22 mouse cellular contexts compared by ENCODE assay signal in the genomic region with DNA sequence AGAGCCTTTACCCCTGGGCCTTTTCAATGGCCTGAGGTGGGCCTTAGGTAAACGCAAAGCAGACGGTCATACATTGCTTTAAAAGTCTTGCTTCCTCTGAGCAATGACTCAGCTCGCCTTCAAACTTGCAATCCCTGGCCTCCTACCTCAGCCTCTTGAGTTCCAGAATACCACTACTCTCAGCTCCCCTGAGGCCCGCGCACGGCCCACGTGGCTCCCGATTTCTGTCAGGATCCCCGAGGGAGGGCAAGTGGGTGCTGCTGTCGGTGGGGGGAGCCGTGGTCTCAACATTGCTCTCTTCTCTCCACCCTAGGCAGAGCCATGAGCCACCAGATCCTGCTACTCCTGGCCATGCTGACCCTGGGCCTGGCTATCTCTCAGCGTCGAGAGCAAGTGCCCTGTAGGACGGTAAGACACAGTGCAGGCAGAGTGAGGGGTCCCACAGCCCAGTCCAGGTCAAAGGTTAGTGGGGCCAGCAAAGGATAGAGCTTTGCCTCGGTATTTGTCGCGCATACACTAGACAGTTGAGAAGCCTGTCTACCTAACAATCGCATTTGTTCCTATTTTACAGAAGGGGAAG. TPM values are rescaled to one million over a fixed set of nuclear protein-coding genes. Genes with fewer than 3 reads are reported as not detected.
DNase-seq lines count a peak whose midpoint lies in the region; TF ChIP-seq lines count a peak whose summit lies in the region.
"Had no signal": no experiment of that assay in that cellular context is flagged by ENCODE, and none has a peak within 500 bp of the region (broad histone marks: within the 10 kb centered on the region; RNA-seq: fewer than 3 reads in every experiment).

No protein-coding gene starts in this region.

- H3K79me2 ChIP-seq in liver, adult 2 months (ENCODE audit: control insufficient read depth, insufficient read depth, low read length): peaks cover 5% of the 10 kb centered on the region; the same call in 1 of the 2 replicates
- no peaks in the 10 kb centered on the region for H3K79me2 ChIP-seq in CH12.LX (replicated peaks; ENCODE audit: control insufficient read depth, extremely low read depth, insufficient read depth, poor library complexity, severe bottlenecking)

- peak overlapping the region; percentile 59 for H3K27ac ChIP-seq in liver, adult 2 months (replicated peaks; ENCODE audit: insufficient read depth, low read depth, low read length)
- peak overlapping the region; percentile 45; the same call in 1 of the 2 replicates for H3K27ac ChIP-seq in CH12.LX (ENCODE audit: insufficient read depth, low read depth)
- peak overlapping the region; percentile 50 for H3K27ac ChIP-seq in limb, embryonic 10.5 days
- H3K27ac ChIP-seq: heart, embryonic 15.5 days; liver, embryonic 14.5 days; macrophage had no signal

- dilution Hi-C loops in CH12.LX (cut with MboI; ENCODE audit: extremely low pct_ligation_motif_present, extremely low pct_unique_long_range_greater_than_20kb, low sequenced_read_pairs): no loop called here

- in situ Hi-C loops in CH12.LX (cut with MboI; ENCODE audit: low pct_ligation_motif_present, low pct_unique_long_range_greater_than_20kb, low sequenced_read_pairs): no loop called here

- peaks cover 3% of the 10 kb centered on the region; the same call in 1 of the 2 replicates for H3K27me3 ChIP-seq in liver, adult 2 months (ENCODE audit: control insufficient read depth, insufficient read depth, low read length)
- no peaks in the 10 kb centered on the region for H3K27me3 ChIP-seq in CH12.LX (replicated peaks)
- H3K27me3 ChIP-seq in limb, embryonic 10.5 days (ENCODE audit: low read depth, poor library complexity, severe bottlenecking): peaks cover 36% of the 10 kb centered on the region
- H3K27me3 ChIP-seq: Patski had no signal

- TF ChIP-seq EP300 in CH12.LX (IDR thresholded peaks at IDR 0.05; ENCODE audit: low read length): peak; percentile 50; the same call in 1 of the 2 replicates

- DNase-seq in heart, adult 11 months: peak; percentile 93
- DNase-seq in heart, postnatal 4 days: no peak
- DNase-seq in liver, adult 2 months (ENCODE audit: extremely low read depth, low read depth, low spot score): no peak
- no peak for DNase-seq in liver
- DNase-seq in CH12.LX (ENCODE audit: extremely low read depth): peak; percentile 68
- no peak for DNase-seq in limb, embryonic 10.5 days (ENCODE audit: low spot score)
- DNase-seq in adrenal gland, postnatal 10 days: no peak
- no peak for DNase-seq in embryo, embryonic 10 days (ENCODE audit: low spot score)
- DNase-seq: B cell, adult 2 months; cerebellum, adult 8-10 months; gastrocnemius, postnatal 25 days had no signal

- no peak for TF ChIP-seq POLR2A in liver, adult 2 months (IDR thresholded peaks at IDR 0.05; ENCODE audit: extremely low read depth, insufficient read depth, low read length)
- no peak for TF ChIP-seq POLR2A in CH12.LX (IDR thresholded peaks at IDR 0.05; ENCODE audit: low read depth, low read length)

- peak; percentile 44 for TF ChIP-seq RAD21 in CH12.LX (IDR thresholded peaks at IDR 0.05; ENCODE audit: low read depth, low read length)

- peak overlapping the region; percentile 2; the same call in 1 of the 2 replicates for H3K4me3 ChIP-seq in liver, adult 2 months (ENCODE audit: insufficient read depth, low read depth, low read length)
- no peak overlapping the region for H3K4me3 ChIP-seq in CH12.LX (replicated peaks in 1 of 3; ENCODE audit: low read depth in 2 of 3, low read length in 2 of 3, poor library complexity in 1 of 3)
- H3K4me3 ChIP-seq in limb, embryonic 10.5 days: no peak overlapping the region
- H3K4me3 ChIP-seq: heart, embryonic 15.5 days had no signal

- WGBS in liver, adult 2 months: 63% methylated on average over 18 of the region's 18 CpGs
- WGBS in limb, embryonic 10.5 days: 72% methylated on average over 18 of the region's 18 CpGs

- H3K9ac ChIP-seq in liver, adult 2 months (ENCODE audit: low read depth, low read length): peak overlapping the region; percentile 17
- no peak overlapping the region for H3K9ac ChIP-seq in CH12.LX (ENCODE audit: insufficient read depth, low read depth)
- H3K9ac ChIP-seq: heart, embryonic 15.5 days; liver, embryonic 14.5 days had no signal

- peak overlapping the region; percentile 23; the same call in 1 of the 2 replicates for H3K4me2 ChIP-seq in CH12.LX (ENCODE audit: insufficient read depth, low read depth, poor library complexity, severe bottlenecking)

- no peaks in the 10 kb centered on the region for H3K36me3 ChIP-seq in liver, adult 2 months (ENCODE audit: control insufficient read depth, insufficient read depth, low read length)
- peaks cover 33 to 52% of the 10 kb centered on the region in 2 experiments for H3K36me3 ChIP-seq in CH12.LX (replicated peaks in 1 of 2; ENCODE audit: control insufficient read depth in 1 of 2, insufficient read depth in 1 of 2, low read length in 1 of 2)
- no peaks in the 10 kb centered on the region for H3K36me3 ChIP-seq in limb, embryonic 10.5 days
- H3K36me3 ChIP-seq: heart, embryonic 15.5 days had no signal

- no peaks in the 10 kb centered on the region for H3K9me3 ChIP-seq in CH12.LX (replicated peaks; ENCODE audit: low read length)
- H3K9me3 ChIP-seq in limb, embryonic 10.5 days (replicated peaks): no peaks in the 10 kb centered on the region
- H3K9me3 ChIP-seq: heart, embryonic 15.5 days had no signal

- 0 out of 2 replicates have a peak, but pooled peaks cover 4% of the 10 kb centered on the region for H3K4me1 ChIP-seq in liver, adult 2 months (ENCODE audit: control insufficient read depth, insufficient read depth, low read length)
- H3K4me1 ChIP-seq in CH12.LX (ENCODE audit: control insufficient read depth in 1 of 2, insufficient read depth in 2 of 2): peaks cover 27 to 59% of the 10 kb centered on the region in 2 experiments
- peaks cover 68% of the 10 kb centered on the region for H3K4me1 ChIP-seq in limb, embryonic 10.5 days

- TF ChIP-seq CTCF in liver, adult 2 months (IDR thresholded peaks at IDR 0.05; ENCODE audit: low read depth, low read length): no peak
- peak in 1 of 2 experiments; percentile 49; a peak in 2 of 4 replicates for TF ChIP-seq CTCF in CH12.LX (conservative IDR thresholded peaks at IDR 0.05 in 1 of 2, IDR thresholded peaks at IDR 0.05 in 1 of 2; ENCODE audit: low read depth in 2 of 2, low read length in 2 of 2)

TF ChIP-seq in CH12.LX, 34 proteins besides CTCF, POLR2A, EP300 and RAD21 (continues in another document):
- peak; percentile 81 for TF ChIP-seq MYC (IDR thresholded peaks at IDR 0.05; ENCODE audit: low read depth, low read length)
- peak; percentile 41; the same call in 1 of the 2 replicates for TF ChIP-seq CHD2 (IDR thresholded peaks at IDR 0.05; ENCODE audit: low read length)
- TF ChIP-seq PAX5 (IDR thresholded peaks at IDR 0.05; ENCODE audit: low read length): no peak
- 0 out of 2 replicates have a peak, but pooled peaks have one; percentile 35 for TF ChIP-seq NELFE (IDR thresholded peaks at IDR 0.05; ENCODE audit: low read depth, low read length)
- no peak for TF ChIP-seq ZKSCAN1 (IDR thresholded peaks at IDR 0.05; ENCODE audit: borderline replicate concordance, low read depth, low read length)
- no peak for TF ChIP-seq UBTF (IDR thresholded peaks at IDR 0.05; ENCODE audit: low read depth, low read length)
- TF ChIP-seq MXI1 (IDR thresholded peaks at IDR 0.05; ENCODE audit: low read depth, low read length): peak; percentile 88
- peak; percentile 54 for TF ChIP-seq BHLHE40 (IDR thresholded peaks at IDR 0.05; ENCODE audit: low read depth, low read length)
- TF ChIP-seq RCOR1 (conservative IDR thresholded peaks at IDR 0.05; ENCODE audit: low read depth, low read length): no peak
- TF ChIP-seq HCFC1 (IDR thresholded peaks at IDR 0.05; ENCODE audit: low read depth, low read length): 0 out of 2 replicates have a peak, but pooled peaks have one; percentile 25
- TF ChIP-seq KAT2A (IDR thresholded peaks at IDR 0.05; ENCODE audit: insufficient replicate concordance, low read length): 0 out of 2 replicates have a peak, but pooled peaks have one; percentile 62
- TF ChIP-seq SMC3 (IDR thresholded peaks at IDR 0.05; ENCODE audit: low read depth, low read length): peak; percentile 47
- TF ChIP-seq E2F4 (IDR thresholded peaks at IDR 0.05; ENCODE audit: insufficient replicate concordance, low read depth, low read length): no peak
- TF ChIP-seq MEF2A (IDR thresholded peaks at IDR 0.05; ENCODE audit: borderline replicate concordance, low read depth, low read length): peak; percentile 58
- TF ChIP-seq MAFK (IDR thresholded peaks at IDR 0.05; ENCODE audit: insufficient replicate concordance, low read length): peak; percentile 57; the same call in 1 of the 2 replicates
- 0 out of 2 replicates have a peak, but pooled peaks have one; percentile 44 for TF ChIP-seq MAZ (IDR thresholded peaks at IDR 0.05; ENCODE audit: low read depth, low read length)
- TF ChIP-seq USF2 (conservative IDR thresholded peaks at IDR 0.05; ENCODE audit: low read depth, low read length): no peak
- no peak for TF ChIP-seq GABPA (IDR thresholded peaks at IDR 0.05; ENCODE audit: insufficient replicate concordance, low read depth, low read length)
- TF ChIP-seq TBP (conservative IDR thresholded peaks at IDR 0.05; ENCODE audit: low read depth, low read length): no peak
- TF ChIP-seq NRF1 (IDR thresholded peaks at IDR 0.05; ENCODE audit: low read depth, low read length): no peak
- no peak for TF ChIP-seq POLR2AphosphoS2 (IDR thresholded peaks at IDR 0.05; ENCODE audit: low read depth, low read length)
- no peak for TF ChIP-seq JUN (IDR thresholded peaks at IDR 0.05; ENCODE audit: insufficient read depth, low read depth, low read length)

RNA-seq across cellular contexts. Expression of a gene that starts 4.9 kb away (rescaled TPM):
- total RNA-seq in heart, postnatal 4 days (2021): 10 to 100 TPM; 17.3 to 18.6 TPM
- total RNA-seq in liver, adult 2 months (2014; rRNA removed): 1.5 and 4.9 TPM in 2 replicates
- 5.2 and 7.5 TPM in 2 replicates for polyA plus RNA-seq in liver, adult 2 months (2012; rRNA removed)
- total RNA-seq in CH12.LX (2012; rRNA removed) (5.3 and 5.4 TPM in 2 replicates), CH12.LX (2014; rRNA removed) (1.6 and 2.3 TPM in 2 replicates)
- 18.0 and 23.7 TPM in 2 replicates for polyA plus RNA-seq in CH12.LX (2012; ENCODE audit: insufficient read length, low read depth)
- 2.8 and 3.6 TPM in 2 replicates for polyA plus RNA-seq in limb, embryonic 10.5 days (2016; fragmentation: Nextera tagmentation; extraction: Ambion mirVana)
- 10 to 100 TPM; 15.2 to 17.3 TPM for total RNA-seq in adrenal gland, postnatal 10 days (2021)

RNA-seq across cellular contexts. Expression of a gene that starts 53.8 kb away (rescaled TPM):
- not detected for total RNA-seq in heart, postnatal 4 days (2021)
- not detected in 2 replicates for total RNA-seq in liver, adult 2 months (2014; rRNA removed)
- polyA plus RNA-seq in liver, adult 2 months (2012; rRNA removed): not detected in 2 replicates
- total RNA-seq in CH12.LX (2012; rRNA removed) (not detected in 2 replicates), CH12.LX (2014; rRNA removed) (not detected in 2 replicates)
- not detected in 2 replicates for polyA plus RNA-seq in CH12.LX (2012; ENCODE audit: insufficient read length, low read depth)
- 0.05 TPM in 1 of 2 replicates, not detected in the other for polyA plus RNA-seq in limb, embryonic 10.5 days (2016; fragmentation: Nextera tagmentation; extraction: Ambion mirVana)
- total RNA-seq in adrenal gland, postnatal 10 days (2021): under 1 TPM in 1 of 2 experiments, not detected in 1; 0.09 TPM
- total RNA-seq: adrenal gland, postnatal 36 days; layer of hippocampus, postnatal 25 days; left cerebral cortex, postnatal 25 days had no signal
- polyA plus RNA-seq: activated CD4-positive, CD25-positive, alpha-beta regulatory T cell, adult 4 months; cortical plate, adult 2 months; forebrain, embryonic 11.5 days; frontal cortex, adult 2 months; heart, embryonic 15.5 days; liver, embryonic 14.5 days; macrophage; Patski had no signal

Comparison
In these comparisons a context has a peak if more than half of its experiments do, and no peak if none do; other contexts are left out.
1. DNase-seq: peak in heart, adult 11 months (single experiment) and CH12.LX (single experiment); none in heart, postnatal 4 days (single experiment), liver, adult 2 months (single experiment), liver (single experiment), limb, embryonic 10.5 days (single experiment), adrenal gland, postnatal 10 days (single experiment) and embryo, embryonic 10 days (single experiment).
2. Peak in every context shown above with its lines, with median percentiles within 50 percentile points of each other: H3K27ac ChIP-seq.